Mouse (Mus musculus): ENCODE data around the gene Gpr19. TPM values are rescaled to one million over a fixed set of nuclear protein-coding genes. Genes with fewer than 3 reads are reported as not detected.
A peak's percentile ranks its signal among the peaks of the same experiment; 100 is the strongest.

Gpr19 gene
- total RNA-seq, 2 experiments from 2014 or later = 7.2 to 19.7 TPM

GRCm38 (mm10) chr6:134860275-134860674 is 38.1 kb downstream of the Gpr19 start:
- no peak for ATAC-seq (replicated peaks; ENCODE audit: low FRiP score, poor library complexity, severe bottlenecking)

- no peak for ATAC-seq (replicated peaks; ENCODE audit: low FRiP score, poor library complexity, severe bottlenecking)
Measured at GRCm38 (mm10) chr6:134859021-134859420, 39.4 kb downstream of the Gpr19 start.

GRCm38 (mm10) chr6:134855926-134856325 is 42.5 kb downstream of the Gpr19 start:
- ATAC-seq (replicated peaks; ENCODE audit: low FRiP score, poor library complexity, severe bottlenecking) = no peak

GRCm38 (mm10) chr6:134854782-134855181 is 43.6 kb downstream of the Gpr19 start:
- ATAC-seq (replicated peaks; ENCODE audit: low FRiP score, poor library complexity, severe bottlenecking) = no peak

GRCm38 (mm10) chr6:134849985-134850384 is 48.4 kb downstream of the Gpr19 start:
- no peak for ATAC-seq (replicated peaks; ENCODE audit: low FRiP score, poor library complexity, severe bottlenecking)

GRCm38 (mm10) chr6:134849461-134849860 is 48.9 kb downstream of the Gpr19 start:
- no peak for ATAC-seq (replicated peaks; ENCODE audit: low FRiP score, poor library complexity, severe bottlenecking)

- ATAC-seq (replicated peaks; ENCODE audit: low FRiP score, poor library complexity, severe bottlenecking) = peak; percentile 65; the same call in 1 of the 2 replicates
Measured at GRCm38 (mm10) chr6:134848197-134848890, 50.0 kb downstream of the Gpr19 start.

- ATAC-seq (replicated peaks; ENCODE audit: low FRiP score, poor library complexity, severe bottlenecking) = no peak
Measured at GRCm38 (mm10) chr6:134847550-134847949, 50.8 kb downstream of the Gpr19 start.

- no peak for ATAC-seq (replicated peaks; ENCODE audit: low FRiP score, poor library complexity, severe bottlenecking)
Measured at GRCm38 (mm10) chr6:134846308-134846707, 52.1 kb downstream of the Gpr19 start.

- ATAC-seq (replicated peaks; ENCODE audit: low FRiP score, poor library complexity, severe bottlenecking) = no peak
Measured at GRCm38 (mm10) chr6:134845726-134846125, 52.7 kb downstream of the Gpr19 start.

GRCm38 (mm10) chr6:134840346-134840745 is 58.0 kb downstream of the Gpr19 start:
- 0 out of 2 replicates have a peak, but pooled peaks have one; percentile 34 for ATAC-seq (replicated peaks; ENCODE audit: low FRiP score, poor library complexity, severe bottlenecking)

GRCm38 (mm10) chr6:134838111-134838510 is 60.3 kb downstream of the Gpr19 start:
- no peak for ATAC-seq (replicated peaks; ENCODE audit: low FRiP score, poor library complexity, severe bottlenecking)

- peak; percentile 44 for ATAC-seq (replicated peaks; ENCODE audit: low FRiP score, poor library complexity, severe bottlenecking)
Measured at GRCm38 (mm10) chr6:134834585-134835251, 63.7 kb downstream of the Gpr19 start.

- no peak for ATAC-seq (replicated peaks; ENCODE audit: low FRiP score, poor library complexity, severe bottlenecking)
Measured at GRCm38 (mm10) chr6:134830776-134831175, 67.6 kb downstream of the Gpr19 start.

GRCm38 (mm10) chr6:134829786-134830700 is 68.3 kb downstream of the Gpr19 start, which contains the start of gene Crebl2:
TSS of gene Crebl2 (plus strand) at chr6:134830154.
- peak; percentile 84 for ATAC-seq (replicated peaks; ENCODE audit: low FRiP score, poor library complexity, severe bottlenecking)

GRCm38 (mm10) chr6:134822844-134823243 is 75.5 kb downstream of the Gpr19 start:
- ATAC-seq (replicated peaks; ENCODE audit: low FRiP score, poor library complexity, severe bottlenecking) = no peak

GRCm38 (mm10) chr6:134820411-134820810 is 78.0 kb downstream of the Gpr19 start:
- ATAC-seq (replicated peaks; ENCODE audit: low FRiP score, poor library complexity, severe bottlenecking) = no peak

- ATAC-seq (replicated peaks; ENCODE audit: low FRiP score, poor library complexity, severe bottlenecking) = no peak
Measured at GRCm38 (mm10) chr6:134819741-134820140, 78.6 kb downstream of the Gpr19 start.

All from erythroid progenitor cell, adult 5-6 weeks (primary cell).